Mouse (Mus musculus): ENCODE results near the gene Supt5. TPM values are rescaled to one million over a fixed set of nuclear protein-coding genes. Genes with fewer than 3 reads are reported as not detected.

Gene Supt5
- polyA plus RNA-seq, 1 experiment from 2014 or later, result 106 TPM

DNA sequence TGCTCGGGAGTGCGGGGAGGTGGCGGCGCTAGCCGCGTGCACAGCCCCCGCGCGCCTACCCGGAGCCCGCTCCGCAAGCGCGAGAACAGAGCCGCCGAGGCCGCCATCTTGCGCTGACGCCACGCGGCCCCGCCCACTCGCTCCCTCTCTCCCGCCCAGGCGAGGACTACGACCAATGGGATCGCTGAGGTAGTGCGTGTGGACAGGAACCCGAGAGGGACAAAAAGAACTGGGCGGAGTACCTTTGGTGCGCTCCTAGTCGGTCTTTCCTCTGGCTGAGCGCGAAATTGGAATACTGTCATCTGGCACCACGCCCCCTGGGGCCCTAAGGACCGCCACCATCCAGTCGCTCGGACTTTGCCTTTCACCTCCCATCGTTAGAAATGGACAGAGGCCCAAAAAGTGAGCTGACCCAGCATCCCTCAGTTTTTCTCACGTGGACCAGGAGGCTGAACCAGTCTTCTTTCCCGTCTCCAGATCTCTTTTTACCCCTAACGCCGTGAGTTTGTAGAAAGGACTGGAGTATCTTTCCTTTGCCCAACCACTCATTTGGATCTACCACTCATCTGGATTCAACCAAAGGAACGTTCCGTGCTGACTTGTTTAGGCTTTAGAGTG lies 26.5 kb downstream of the Supt5 start, which contains the start of gene Timm50:
TSS of gene Timm50 (minus strand) at position 147 of the 618 bp plus-strand sequence.
- Histone ChIP-seq H3K27ac (peak within 1 kb of the TSS; percentile 63), H3K4me1 (peaks cover 7% of the 10 kb centered on the region), H3K36me3 (peaks cover 65% of the 10 kb centered on the region), H3K4me3 (peak within 1 kb of the TSS; percentile 98), H3K4me2 (replicated peaks) (peak within 1 kb of the TSS; percentile 94), H3K27me3 (no peaks in the 10 kb centered on the region), H3K9me3 (no peaks in the 10 kb centered on the region), H3K9ac (peak within 1 kb of the TSS; percentile 96)
- 1% methylated on average over 45 of the region's 45 CpGs for WGBS
- ATAC-seq (ENCODE audit: insufficient number of reproducible peaks, insufficient read depth, low FRiP score, low TSS enrichment), result peak; percentile 94

DNA sequence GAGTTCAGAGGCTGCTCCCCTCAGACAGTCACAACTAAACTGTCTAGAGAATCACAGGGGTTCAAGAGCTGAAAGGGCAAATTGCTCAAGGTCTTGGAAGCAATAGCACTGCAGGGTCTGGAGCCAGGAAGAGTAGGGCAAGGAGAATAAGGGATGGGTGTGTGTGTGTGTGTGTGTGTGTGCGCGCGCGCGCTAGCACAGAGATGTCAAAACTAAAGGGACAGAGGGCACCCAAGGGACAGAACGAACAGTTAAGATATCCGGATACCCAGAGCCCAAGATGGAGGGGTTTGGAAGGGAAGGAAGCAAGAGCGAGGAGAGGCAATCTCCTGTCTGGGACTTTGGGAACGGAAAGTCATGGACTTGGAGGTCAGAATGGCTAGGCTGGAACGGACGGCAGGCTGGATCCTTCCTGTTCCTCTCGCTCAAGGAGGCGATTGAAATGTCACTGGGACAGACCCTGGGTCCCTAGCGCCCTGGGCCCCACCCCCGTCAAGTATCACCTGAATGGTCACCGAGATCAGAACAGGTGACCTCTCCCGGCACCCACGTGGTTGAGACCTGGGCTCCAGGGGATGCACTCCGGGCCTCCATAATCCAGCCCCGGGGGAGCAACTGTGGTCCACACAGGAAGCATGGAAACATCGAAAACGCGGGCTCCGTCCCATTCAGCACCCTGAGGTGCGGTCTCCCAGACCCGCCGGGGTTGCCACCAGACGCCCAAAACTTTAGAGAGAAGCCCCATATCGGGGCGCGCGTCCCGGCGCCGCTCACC lies 27.2 kb downstream of the Supt5 start:
- H3K27me3 ChIP-seq, result no peaks in the 10 kb centered on the region
- ATAC-seq (ENCODE audit: insufficient number of reproducible peaks, insufficient read depth, low FRiP score, low TSS enrichment), result peak; percentile 50
- no peaks in the 10 kb centered on the region for H3K9me3 ChIP-seq
- peaks cover 65% of the 10 kb centered on the region for H3K36me3 ChIP-seq
- peak overlapping the region; percentile 63 for H3K27ac ChIP-seq
- peak overlapping the region; percentile 94 for H3K4me2 ChIP-seq (replicated peaks)
- peak overlapping the region; percentile 98 for H3K4me3 ChIP-seq
- peak overlapping the region; percentile 96 for H3K9ac ChIP-seq
- WGBS, result 7% methylated on average over 35 of the region's 35 CpGs
- peaks cover 7% of the 10 kb centered on the region for H3K4me1 ChIP-seq

DNA sequence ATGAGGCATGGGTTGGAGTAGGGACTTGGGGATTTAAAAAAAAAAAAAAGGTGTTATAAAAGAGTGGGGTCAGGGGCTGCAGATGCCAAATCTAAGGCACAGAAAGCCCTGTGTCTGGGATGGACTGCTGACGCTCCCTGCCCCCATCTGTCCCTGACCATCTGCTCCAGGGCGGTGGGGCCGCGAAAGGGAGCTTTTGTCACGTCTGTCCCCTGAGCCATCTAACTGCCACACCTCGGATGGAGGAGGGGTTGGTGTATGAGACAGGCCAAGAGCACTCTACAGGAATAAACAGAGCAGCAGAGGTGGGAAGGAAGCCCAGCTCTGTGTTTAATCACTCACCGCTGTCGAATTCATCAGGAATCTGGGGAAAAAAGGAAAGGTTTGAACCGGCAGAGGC lies 28.8 kb downstream of the Supt5 start:
- 60% methylated on average over 9 of the region's 9 CpGs for WGBS
- no peak overlapping the region for H3K4me3 ChIP-seq
- H3K4me1 ChIP-seq, result peaks cover 7% of the 10 kb centered on the region
- H3K9ac ChIP-seq, result no peak overlapping the region
- no peaks in the 10 kb centered on the region for H3K9me3 ChIP-seq
- H3K27ac ChIP-seq, result no peak overlapping the region
- no peak overlapping the region for H3K4me2 ChIP-seq (replicated peaks)
- H3K27me3 ChIP-seq, result no peaks in the 10 kb centered on the region
- peaks cover 65% of the 10 kb centered on the region for H3K36me3 ChIP-seq
- no peak for ATAC-seq (ENCODE audit: insufficient number of reproducible peaks, insufficient read depth, low FRiP score, low TSS enrichment)

DNA sequence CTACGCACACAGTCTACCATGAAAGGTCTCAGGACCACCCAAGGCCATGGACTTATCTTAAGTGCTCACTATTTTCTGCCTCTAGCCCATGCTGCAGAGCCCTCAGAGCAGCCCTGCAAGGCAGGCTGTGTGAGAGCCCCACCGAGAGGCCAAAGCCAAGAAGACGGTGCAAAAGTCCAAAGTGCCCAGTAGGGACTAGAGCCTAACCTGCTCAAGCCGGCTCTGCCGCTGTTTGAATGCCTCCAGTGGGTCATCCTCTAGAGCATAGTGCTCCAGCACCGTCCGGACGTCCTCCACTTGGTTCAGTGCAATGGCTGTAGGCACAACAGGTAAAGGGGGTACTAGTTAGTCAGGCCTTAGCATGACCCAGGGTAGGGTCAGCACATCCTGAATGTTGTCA lies 32.3 kb downstream of the Supt5 start:
- Histone ChIP-seq H3K4me3 (no peak overlapping the region), H3K4me2 (replicated peaks) (no peak overlapping the region), H3K27me3 (peaks cover 12% of the 10 kb centered on the region), H3K36me3 (peaks cover 56% of the 10 kb centered on the region), H3K27ac (no peak overlapping the region), H3K9ac (no peak overlapping the region), H3K4me1 (peaks cover 18% of the 10 kb centered on the region), H3K9me3 (no peaks in the 10 kb centered on the region)
- no peak for ATAC-seq (ENCODE audit: insufficient number of reproducible peaks, insufficient read depth, low FRiP score, low TSS enrichment)
- 90% methylated on average over 8 of the region's 8 CpGs for WGBS

DNA sequence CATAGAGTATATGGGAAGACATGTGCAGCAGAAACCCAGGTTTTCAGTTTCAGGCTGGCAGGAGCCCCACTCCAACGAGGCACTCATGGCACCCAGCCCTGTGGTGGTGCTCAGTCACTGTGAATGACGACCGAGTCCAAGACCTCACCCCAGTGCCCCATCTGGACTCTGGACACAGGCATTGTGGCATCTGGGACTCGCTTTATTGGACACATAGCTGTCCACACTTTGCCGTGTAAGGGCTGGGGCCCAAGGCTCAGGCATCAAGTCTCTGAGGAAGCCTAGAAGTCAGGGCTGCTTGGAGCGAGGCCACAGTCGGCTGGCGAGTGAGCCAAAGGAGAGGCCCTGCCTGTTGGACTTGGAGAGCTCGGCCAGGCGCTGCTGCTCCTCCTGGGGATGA lies 32.9 kb downstream of the Supt5 start:
- 94% methylated on average over 10 of the region's 10 CpGs for WGBS
- H3K27me3 ChIP-seq, result peaks cover 18% of the 10 kb centered on the region

DNA sequence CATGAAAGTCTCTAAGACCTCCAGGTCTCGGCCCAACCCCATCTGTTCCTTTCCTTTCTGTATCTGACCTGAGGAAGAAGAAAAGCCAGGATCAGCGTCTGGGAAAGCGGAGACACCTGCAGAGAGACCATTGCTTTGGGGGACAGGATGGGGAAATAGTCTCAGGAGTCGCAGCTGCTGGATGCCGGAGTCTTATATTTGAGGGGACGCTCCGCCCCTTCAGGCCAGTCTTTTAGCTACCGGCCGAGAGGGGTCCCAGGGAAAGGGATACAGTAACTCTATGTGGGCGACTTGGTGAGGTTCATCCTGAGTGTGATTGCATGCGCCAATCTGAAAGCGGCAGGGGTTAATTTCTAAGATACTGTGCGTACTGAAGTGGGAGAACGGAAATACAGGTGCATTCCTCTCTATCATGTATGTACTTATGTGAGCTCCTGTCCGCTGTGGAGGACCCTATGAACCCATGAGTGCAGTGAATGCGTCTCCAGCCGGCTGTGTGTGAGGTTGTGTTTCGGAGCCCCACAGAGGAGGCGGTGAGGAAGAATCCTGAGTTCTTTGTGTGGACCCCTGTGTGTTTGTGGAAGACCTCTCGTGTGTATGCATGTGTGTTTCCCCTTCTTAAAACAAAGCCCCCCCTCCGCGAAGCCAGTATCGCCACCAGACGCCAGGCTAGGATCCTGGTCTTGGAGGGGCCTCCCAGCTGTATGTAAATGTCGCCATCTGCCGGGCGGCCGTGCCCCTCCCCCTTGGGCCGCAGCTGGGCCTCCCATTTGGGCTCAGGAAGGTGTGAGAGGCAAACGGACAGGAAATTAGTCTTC lies 36.7 kb downstream of the Supt5 start, which contains the start of gene Dll3:
TSS of gene Dll3 (minus strand) at position 623 of the 818 bp plus-strand sequence.
- peaks cover 56% of the 10 kb centered on the region for H3K27me3 ChIP-seq
- H3K9me3 ChIP-seq, result no peaks in the 10 kb centered on the region
- no peak within 1 kb of the TSS for H3K27ac ChIP-seq
- WGBS, result 2% methylated on average over 30 of the region's 30 CpGs
- H3K9ac ChIP-seq, result peak within 1 kb of the TSS; percentile 30; the same call in 1 of the 2 replicates
- peaks cover 22% of the 10 kb centered on the region for H3K36me3 ChIP-seq
- peak within 1 kb of the TSS; percentile 28 for H3K4me3 ChIP-seq
- ATAC-seq (ENCODE audit: insufficient number of reproducible peaks, insufficient read depth, low FRiP score, low TSS enrichment), result no peak
- H3K4me2 ChIP-seq (replicated peaks), result peak within 1 kb of the TSS; percentile 48
- peaks cover 18% of the 10 kb centered on the region for H3K4me1 ChIP-seq

More for the DNA sequence above, 32.9 kb downstream of the Supt5 start:
- Histone ChIP-seq H3K4me2 (replicated peaks) (no peak overlapping the region), H3K4me3 (no peak overlapping the region), H3K36me3 (peaks cover 56% of the 10 kb centered on the region), H3K9me3 (no peaks in the 10 kb centered on the region), H3K4me1 (peaks cover 14% of the 10 kb centered on the region), H3K27ac (no peak overlapping the region), H3K9ac (no peak overlapping the region)
- ATAC-seq (ENCODE audit: insufficient number of reproducible peaks, insufficient read depth, low FRiP score, low TSS enrichment), result no peak

DNA sequence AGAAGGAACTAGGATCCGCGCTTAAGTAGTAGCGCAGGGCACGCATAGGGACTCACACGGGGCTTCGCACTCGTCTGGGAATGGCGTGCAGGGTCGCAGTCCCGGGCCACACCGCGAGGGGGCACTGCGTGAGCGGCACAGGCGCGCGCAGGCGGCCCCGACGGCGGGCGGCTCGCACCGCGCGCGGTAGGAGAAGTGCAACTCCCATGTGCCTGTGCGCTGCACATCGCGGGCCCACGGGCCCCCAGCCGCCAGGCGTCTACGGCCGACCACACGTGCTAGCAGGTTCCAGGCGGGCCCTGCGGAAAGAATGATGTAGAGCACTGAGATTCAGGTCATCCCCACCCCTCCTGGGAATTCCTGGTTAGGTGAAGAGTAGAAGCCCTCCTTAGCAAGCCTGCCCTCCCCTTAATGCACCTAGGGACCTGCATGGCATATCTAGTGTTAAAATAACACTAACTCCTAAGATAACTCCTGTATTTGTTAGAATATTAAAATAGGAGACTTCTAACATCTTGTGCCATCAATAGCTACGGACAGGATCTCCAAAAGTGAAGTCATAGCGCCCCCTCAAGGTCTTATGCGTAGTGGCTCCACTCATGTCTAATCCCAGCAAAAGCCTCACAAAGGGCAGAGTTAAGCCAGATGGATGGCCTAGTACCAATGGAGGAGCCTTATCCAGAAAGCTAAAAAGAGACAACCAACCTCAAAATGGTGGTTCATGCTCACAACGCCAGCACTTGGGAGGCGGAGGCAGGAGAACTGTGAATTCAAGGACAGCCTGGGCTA lies 39.5 kb downstream of the Supt5 start:
- no peak for ATAC-seq (ENCODE audit: insufficient number of reproducible peaks, insufficient read depth, low FRiP score, low TSS enrichment)
- peak overlapping the region; percentile 31 for H3K4me2 ChIP-seq (replicated peaks)
- H3K27me3 ChIP-seq, result peaks cover 80% of the 10 kb centered on the region
- H3K9me3 ChIP-seq, result no peaks in the 10 kb centered on the region
- H3K36me3 ChIP-seq, result no peaks in the 10 kb centered on the region
- no peak overlapping the region for H3K9ac ChIP-seq
- H3K4me3 ChIP-seq, result peak overlapping the region; percentile 7; the same call in 1 of the 2 replicates
- WGBS, result 11% methylated on average over 43 of the region's 43 CpGs
- H3K27ac ChIP-seq, result no peak overlapping the region
- peaks cover 18% of the 10 kb centered on the region for H3K4me1 ChIP-seq

DNA sequence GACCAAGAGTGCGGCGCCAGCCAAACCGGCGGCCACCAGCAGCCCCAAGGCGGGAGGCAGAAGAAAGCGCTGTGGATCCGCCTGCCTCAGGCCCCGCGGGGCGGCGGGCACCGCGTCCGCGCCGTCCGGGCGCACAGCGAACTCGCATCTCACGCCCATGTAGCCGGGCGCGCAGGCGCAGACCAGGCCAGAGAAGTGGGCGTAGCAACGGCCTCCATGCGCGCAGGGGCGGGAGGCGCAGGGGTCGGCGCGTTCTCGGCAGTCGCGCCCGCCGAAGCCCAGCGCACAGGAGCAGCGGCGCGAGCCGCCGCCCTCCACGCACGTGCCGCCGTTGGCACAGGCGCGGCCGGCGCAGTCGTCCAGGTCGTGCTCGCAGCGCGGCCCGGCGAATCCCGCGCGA lies 44.1 kb downstream of the Supt5 start:
- Histone ChIP-seq H3K27me3 (peaks cover 95% of the 10 kb centered on the region), H3K9ac (peak overlapping the region; percentile 53), H3K4me3 (peak overlapping the region; percentile 50), H3K9me3 (no peaks in the 10 kb centered on the region), H3K27ac (no peak overlapping the region), H3K36me3 (no peaks in the 10 kb centered on the region), H3K4me1 (peaks cover 13% of the 10 kb centered on the region), H3K4me2 (replicated peaks) (peak overlapping the region; percentile 80)
- 5% methylated on average over 39 of the region's 63 CpGs for WGBS
- ATAC-seq (ENCODE audit: insufficient number of reproducible peaks, insufficient read depth, low FRiP score, low TSS enrichment), result peak; percentile 55; the same call in 1 of the 2 replicates

DNA sequence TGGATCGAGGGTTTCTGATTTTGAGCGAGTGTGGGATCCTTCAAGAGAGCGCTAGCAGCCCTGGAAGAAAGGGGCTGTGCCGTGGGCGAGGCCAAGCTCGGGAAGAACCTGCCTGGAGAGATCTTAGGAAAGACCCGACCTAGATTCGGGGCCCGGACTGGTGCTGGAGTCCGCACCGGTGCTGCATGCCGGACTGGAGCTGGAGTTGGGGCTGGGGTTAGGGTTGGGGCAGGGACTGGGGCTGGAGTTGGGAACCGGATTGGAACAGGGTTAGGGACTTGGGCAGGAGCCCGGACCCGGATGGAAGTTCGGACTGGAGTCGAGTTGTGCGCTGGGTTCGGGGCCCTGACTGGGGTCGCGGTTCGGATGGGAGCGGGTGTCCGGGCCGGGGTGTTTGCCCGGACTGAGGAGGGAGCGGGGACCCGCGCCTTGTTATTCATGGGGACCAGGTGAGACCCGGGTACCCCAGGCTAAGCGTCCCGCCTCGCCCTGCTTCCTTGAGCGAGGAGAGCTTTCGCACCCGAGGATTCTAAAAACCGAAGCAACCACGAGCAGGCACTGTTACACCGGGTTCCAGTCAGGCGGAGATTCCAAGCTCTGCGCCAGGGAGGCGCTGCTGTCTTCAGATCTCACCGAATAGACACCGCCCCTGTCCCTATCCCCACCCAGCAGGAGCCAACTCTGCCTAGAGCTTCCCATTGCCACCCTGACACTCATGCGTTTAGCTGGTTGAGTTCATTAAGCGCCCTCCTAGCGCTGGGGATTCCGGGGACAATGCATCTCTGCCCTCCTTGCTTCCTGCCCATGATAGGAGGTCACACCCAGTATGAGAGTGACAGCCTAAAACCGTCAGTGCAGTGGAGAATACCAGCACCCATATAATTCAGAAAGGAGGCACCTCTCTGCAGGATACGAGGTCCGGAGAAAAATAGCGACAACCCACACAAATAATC lies 47.6 kb downstream of the Supt5 start, which contains the start of gene Selenov:
TSS of gene Selenov (minus strand) at position 549 of the 953 bp plus-strand sequence.
- peak; percentile 30; the same call in 1 of the 2 replicates for ATAC-seq (ENCODE audit: insufficient number of reproducible peaks, insufficient read depth, low FRiP score, low TSS enrichment)
- Histone ChIP-seq H3K27ac (no peak within 1 kb of the TSS), H3K4me1 (peaks cover 8% of the 10 kb centered on the region), H3K27me3 (peaks cover 87% of the 10 kb centered on the region), H3K4me3 (peak within 1 kb of the TSS; percentile 25), H3K9me3 (no peaks in the 10 kb centered on the region), H3K4me2 (replicated peaks) (peak within 1 kb of the TSS; percentile 40), H3K9ac (no peak within 1 kb of the TSS), H3K36me3 (no peaks in the 10 kb centered on the region)
- under 1% methylated on average over 52 of the region's 52 CpGs for WGBS

DNA sequence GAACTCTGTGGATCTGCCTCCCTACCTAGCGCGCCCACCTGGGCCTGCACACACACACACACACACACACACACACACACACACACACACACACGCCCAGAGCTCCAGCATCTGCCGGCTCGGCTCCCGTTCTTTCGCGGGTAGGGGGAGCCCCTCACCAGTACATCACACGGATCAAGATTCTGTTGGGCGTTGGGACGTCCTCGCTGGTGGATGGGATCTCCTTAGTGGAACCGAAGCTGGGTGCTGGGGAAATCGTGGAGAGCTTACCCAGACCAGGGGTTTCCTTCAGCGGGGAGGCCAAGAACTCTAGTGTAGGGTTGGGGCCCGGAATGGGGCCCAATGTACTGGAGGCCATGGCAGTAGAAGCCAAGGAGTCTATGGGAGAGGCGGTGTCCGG lies 48.4 kb downstream of the Supt5 start:
- peaks cover 81% of the 10 kb centered on the region for H3K27me3 ChIP-seq
- peaks cover 8% of the 10 kb centered on the region for H3K4me1 ChIP-seq
- peak overlapping the region; percentile 25 for H3K4me3 ChIP-seq
- H3K4me2 ChIP-seq (replicated peaks), result peak overlapping the region; percentile 40
- H3K9me3 ChIP-seq, result no peaks in the 10 kb centered on the region
- no peak overlapping the region for H3K9ac ChIP-seq
- ATAC-seq (ENCODE audit: insufficient number of reproducible peaks, insufficient read depth, low FRiP score, low TSS enrichment), result no peak
- 3% methylated on average over 18 of the region's 18 CpGs for whole genome bisulfite sequencing
- H3K27ac ChIP-seq, result no peak overlapping the region
- no peaks in the 10 kb centered on the region for H3K36me3 ChIP-seq

All from embryonic facial prominence, embryonic 12.5 days (tissue).